Mouse (Mus musculus): ENCODE results near the gene Cdk4. TPM values are rescaled to one million over a fixed set of nuclear protein-coding genes. Genes with fewer than 3 reads are reported as not detected.
"Not testable (repeated sequence)": the region's sequence is repeated elsewhere in the genome, so short reads cannot be mapped to it uniquely, and the experiment has no call there.

Cdk4 gene
- polyA plus RNA-seq, 1 experiment, result 141 TPM

- no peak for TF ChIP-seq CTCF (IDR thresholded peaks at IDR 0.05; ENCODE audit: borderline replicate concordance, insufficient read depth, low read depth, low read length)
- Histone ChIP-seq H3K27me3 (ENCODE audit: control insufficient read depth, insufficient read depth, low read length) (no peaks in the 10 kb centered on the region), H3K27ac (ENCODE audit: insufficient read depth, low read length) (no peak overlapping the region), H3K4me1 (ENCODE audit: control insufficient read depth, insufficient read depth, low read length) (peaks cover 4% of the 10 kb centered on the region; the same call in 1 of the 2 replicates), H3K4me3 (replicated peaks; ENCODE audit: insufficient read depth, low read depth, low read length) (peak overlapping the region; percentile 90)
- WGBS, result 40% methylated on average over 9 of the region's 9 CpGs
- no peak for DNase-seq
These were observed 7.9 kb downstream of the Cdk4 start for GRCm38 (mm10) chr10:127071203-127071602.

GRCm38 (mm10) chr10:127072270-127072669, 8.9 kb downstream of the Cdk4 start:
- not testable (repeated sequence) for H3K4me3 ChIP-seq (replicated peaks; ENCODE audit: insufficient read depth, low read depth, low read length); DNase-seq; H3K4me1 ChIP-seq (ENCODE audit: control insufficient read depth, insufficient read depth, low read length); H3K27me3 ChIP-seq (ENCODE audit: control insufficient read depth, insufficient read depth, low read length); H3K27ac ChIP-seq (ENCODE audit: insufficient read depth, low read length)
- 68% methylated on average over 4 of the region's 4 CpGs for WGBS

GRCm38 (mm10) chr10:127072969-127073368, 9.6 kb downstream of the Cdk4 start:
- H3K4me1 ChIP-seq (ENCODE audit: control insufficient read depth, insufficient read depth, low read length); H3K27me3 ChIP-seq (ENCODE audit: control insufficient read depth, insufficient read depth, low read length); H3K27ac ChIP-seq (ENCODE audit: insufficient read depth, low read length); H3K4me3 ChIP-seq (replicated peaks; ENCODE audit: insufficient read depth, low read depth, low read length); DNase-seq: not testable (repeated sequence)
- 77% methylated on average over 2 of the region's 2 CpGs for WGBS

GRCm38 (mm10) chr10:127073981-127074380, 10.6 kb downstream of the Cdk4 start:
- Histone ChIP-seq H3K4me1 (ENCODE audit: control insufficient read depth, insufficient read depth, low read length) (peaks cover 13% of the 10 kb centered on the region), H3K27ac (ENCODE audit: insufficient read depth, low read length) (no peak overlapping the region), H3K27me3 (ENCODE audit: control insufficient read depth, insufficient read depth, low read length) (no peaks in the 10 kb centered on the region), H3K4me3 (replicated peaks; ENCODE audit: insufficient read depth, low read depth, low read length) (no peak overlapping the region)
- 93% methylated on average over 1 of the region's 1 CpGs for WGBS
- TF ChIP-seq POLR2A (IDR thresholded peaks at IDR 0.05; ENCODE audit: borderline replicate concordance, insufficient read depth, low read length), result no peak
- no peak for TF ChIP-seq CTCF (IDR thresholded peaks at IDR 0.05; ENCODE audit: borderline replicate concordance, insufficient read depth, low read depth, low read length)
- DNase-seq, result no peak

GRCm38 (mm10) chr10:127075080-127075479, 11.7 kb downstream of the Cdk4 start, which contains the start of gene Agap2:
Gene Agap2 (plus strand): TSS chr10:127075284.
- TF ChIP-seq POLR2A (IDR thresholded peaks at IDR 0.05; ENCODE audit: borderline replicate concordance, insufficient read depth, low read length) (no peak), CTCF (IDR thresholded peaks at IDR 0.05; ENCODE audit: borderline replicate concordance, insufficient read depth, low read depth, low read length) (no peak)
- 72% methylated on average over 9 of the region's 9 CpGs for WGBS
- no peaks in the 10 kb centered on the region for H3K27me3 ChIP-seq (ENCODE audit: control insufficient read depth, insufficient read depth, low read length)
- H3K4me1 ChIP-seq (ENCODE audit: control insufficient read depth, insufficient read depth, low read length), result peaks cover 13% of the 10 kb centered on the region
- H3K4me3 ChIP-seq (replicated peaks; ENCODE audit: insufficient read depth, low read depth, low read length), result no peak within 1 kb of the TSS
- H3K27ac ChIP-seq (ENCODE audit: insufficient read depth, low read length), result no peak within 1 kb of the TSS
- no peak for DNase-seq

- TF ChIP-seq POLR2A (IDR thresholded peaks at IDR 0.05; ENCODE audit: borderline replicate concordance, insufficient read depth, low read length) (no peak), CTCF (IDR thresholded peaks at IDR 0.05; ENCODE audit: borderline replicate concordance, insufficient read depth, low read depth, low read length) (no peak)
- no peaks in the 10 kb centered on the region for H3K27me3 ChIP-seq (ENCODE audit: control insufficient read depth, insufficient read depth, low read length)
- 57% methylated on average over 8 of the region's 8 CpGs for WGBS
- no peak overlapping the region for H3K4me3 ChIP-seq (replicated peaks; ENCODE audit: insufficient read depth, low read depth, low read length)
- peaks cover 13% of the 10 kb centered on the region for H3K4me1 ChIP-seq (ENCODE audit: control insufficient read depth, insufficient read depth, low read length)
- no peak for DNase-seq
- H3K27ac ChIP-seq (ENCODE audit: insufficient read depth, low read length), result no peak overlapping the region
These were observed 12.3 kb downstream of the Cdk4 start for GRCm38 (mm10) chr10:127075651-127076050.

GRCm38 (mm10) chr10:127076082-127076481, 12.7 kb downstream of the Cdk4 start:
- no peak for DNase-seq
- no peak overlapping the region for H3K27ac ChIP-seq (ENCODE audit: insufficient read depth, low read length)
- H3K27me3 ChIP-seq (ENCODE audit: control insufficient read depth, insufficient read depth, low read length), result no peaks in the 10 kb centered on the region
- H3K4me1 ChIP-seq (ENCODE audit: control insufficient read depth, insufficient read depth, low read length), result peaks cover 12% of the 10 kb centered on the region
- no peak overlapping the region for H3K4me3 ChIP-seq (replicated peaks; ENCODE audit: insufficient read depth, low read depth, low read length)
- TF ChIP-seq POLR2A (IDR thresholded peaks at IDR 0.05; ENCODE audit: borderline replicate concordance, insufficient read depth, low read length) (no peak), CTCF (IDR thresholded peaks at IDR 0.05; ENCODE audit: borderline replicate concordance, insufficient read depth, low read depth, low read length) (no peak)
- 46% methylated on average over 4 of the region's 4 CpGs for WGBS

GRCm38 (mm10) chr10:127077515-127077914, 14.2 kb downstream of the Cdk4 start:
- no peak for TF ChIP-seq CTCF (IDR thresholded peaks at IDR 0.05; ENCODE audit: borderline replicate concordance, insufficient read depth, low read depth, low read length)
- no peak for TF ChIP-seq POLR2A (IDR thresholded peaks at IDR 0.05; ENCODE audit: borderline replicate concordance, insufficient read depth, low read length)
- 20% methylated on average over 10 of the region's 10 CpGs for WGBS
- Histone ChIP-seq H3K4me1 (ENCODE audit: control insufficient read depth, insufficient read depth, low read length) (peaks cover 13% of the 10 kb centered on the region), H3K4me3 (replicated peaks; ENCODE audit: insufficient read depth, low read depth, low read length) (no peak overlapping the region), H3K27me3 (ENCODE audit: control insufficient read depth, insufficient read depth, low read length) (no peaks in the 10 kb centered on the region), H3K27ac (ENCODE audit: insufficient read depth, low read length) (no peak overlapping the region)
- DNase-seq, result no peak

All from cerebellum, adult 2 months (tissue).